In genomic region chr1:136848791-136849190, GRCm38 (mm10) we compare ENCODE assay signal across 35 mouse cellular contexts.
"Had no signal": no experiment of that assay in that cellular context is flagged by ENCODE, and none has a peak within 500 bp of the region (broad histone marks: within the 10 kb centered on the region; RNA-seq: fewer than 3 reads in every experiment).

No protein-coding gene starts in this region.

- H3K27ac ChIP-seq: heart, embryonic 10.5 days; heart, embryonic 13.5 days; heart, embryonic 15.5 days; hindbrain, embryonic 10.5 days; hindbrain, embryonic 12.5 days; hindbrain, embryonic 13.5 days; hindbrain, embryonic 14.5 days; hindbrain, embryonic 15.5 days; hindbrain, postnatal 0 days; intestine, embryonic 15.5 days; kidney, embryonic 15.5 days; kidney, postnatal 0 days; layer of hippocampus, adult 2 months had no signal

- H3K27me3 ChIP-seq: heart, embryonic 12.5 days; heart, embryonic 13.5 days; heart, embryonic 15.5 days; hindbrain, embryonic 12.5 days; hindbrain, embryonic 13.5 days; hindbrain, embryonic 15.5 days; intestine, embryonic 15.5 days; kidney, embryonic 15.5 days had no signal

- H3K9me3 ChIP-seq: heart, embryonic 10.5 days; heart, embryonic 12.5 days; heart, embryonic 13.5 days; heart, embryonic 15.5 days; hindbrain, embryonic 10.5 days; hindbrain, embryonic 12.5 days; hindbrain, embryonic 13.5 days; hindbrain, embryonic 15.5 days; intestine, embryonic 15.5 days; kidney, embryonic 15.5 days had no signal

- H3K4me1 ChIP-seq: heart, embryonic 13.5 days; heart, embryonic 15.5 days; hindbrain, embryonic 12.5 days; hindbrain, embryonic 15.5 days; intestine, embryonic 15.5 days; kidney, embryonic 15.5 days had no signal

- DNase-seq: heart, postnatal 10 days; heart, postnatal 14 days; heart, postnatal 36 days; heart, postnatal 4 days; kidney, adult 11 months; kidney, adult 18-20 months; kidney, adult 2 months; kidney, adult 8-10 months; kidney, adult 9 months; kidney, postnatal 10 days; kidney, postnatal 14 days; kidney, postnatal 25 days; kidney, postnatal 36 days; kidney, postnatal 4 days; layer of hippocampus, adult 9-11 months; layer of hippocampus, postnatal 36 days had no signal

- H3K9ac ChIP-seq: heart, embryonic 12.5 days; heart, embryonic 13.5 days; heart, embryonic 15.5 days; hindbrain, embryonic 12.5 days; hindbrain, embryonic 13.5 days; hindbrain, embryonic 14.5 days; hindbrain, embryonic 15.5 days; intestine, embryonic 15.5 days; kidney, embryonic 15.5 days had no signal

- H3K36me3 ChIP-seq: heart, embryonic 10.5 days; heart, embryonic 12.5 days; heart, embryonic 13.5 days; heart, embryonic 15.5 days; hindbrain, embryonic 10.5 days; hindbrain, embryonic 12.5 days; hindbrain, embryonic 13.5 days; hindbrain, embryonic 15.5 days; intestine, embryonic 15.5 days; kidney, embryonic 15.5 days had no signal

- ATAC-seq: hindbrain, embryonic 16.5 days; hindbrain, postnatal 0 days; inflammation-experienced regulatory T-cells, adult 6 months; intestine, embryonic 15.5 days; intestine, embryonic 16.5 days; intestine, postnatal 0 days had no signal

- H3K4me2 ChIP-seq: heart, embryonic 11.5 days; heart, embryonic 12.5 days; heart, embryonic 13.5 days; heart, embryonic 15.5 days; hindbrain, embryonic 12.5 days; hindbrain, embryonic 13.5 days; hindbrain, embryonic 14.5 days; hindbrain, embryonic 15.5 days; intestine, embryonic 15.5 days; kidney, embryonic 15.5 days had no signal

- H3K4me3 ChIP-seq: heart, embryonic 10.5 days; heart, embryonic 12.5 days; heart, embryonic 13.5 days; heart, embryonic 15.5 days; hindbrain, embryonic 10.5 days; hindbrain, embryonic 12.5 days; hindbrain, embryonic 13.5 days; hindbrain, embryonic 15.5 days; intestine, embryonic 15.5 days; kidney, embryonic 15.5 days; layer of hippocampus, adult 2 months had no signal
